11 mouse cellular contexts compared by ENCODE assay signal in genomic region chr12:12301815-12302214, GRCm38 (mm10). TPM values are rescaled to one million over a fixed set of nuclear protein-coding genes. Genes with fewer than 3 reads are reported as not detected.
A peak's percentile ranks its signal among the peaks of the same experiment; 100 is the strongest.
DNase-seq lines count a peak whose midpoint lies in the region; ATAC-seq and TF ChIP-seq lines count a peak whose summit lies in the region.
"Had no signal": no experiment of that assay in that cellular context is flagged by ENCODE, and none has a peak within 500 bp of the region (broad histone marks: within the 10 kb centered on the region; RNA-seq: fewer than 3 reads in every experiment).

No protein-coding gene starts in this region.

- no peak overlapping the region for H3K9ac ChIP-seq in lung, embryonic 16.5 days (ENCODE audit: low read length)
- no peak overlapping the region for H3K9ac ChIP-seq in stomach, postnatal 0 days (ENCODE audit: low read length)
- H3K9ac ChIP-seq in forebrain, postnatal 0 days, result no peak overlapping the region
- no peak overlapping the region for H3K9ac ChIP-seq in midbrain, embryonic 15.5 days
- H3K9ac ChIP-seq: neural tube, embryonic 12.5 days had no signal

- peak overlapping the region; percentile 8; the same call in 1 of the 2 replicates for H3K4me3 ChIP-seq in bone marrow macrophage, adult 2 months (ENCODE audit: insufficient read depth, low read length)
- no peak overlapping the region for H3K4me3 ChIP-seq in lung, embryonic 16.5 days (ENCODE audit: low read length)
- H3K4me3 ChIP-seq in stomach, postnatal 0 days (ENCODE audit: low read depth, low read length), result no peak overlapping the region
- no peak overlapping the region for H3K4me3 ChIP-seq in forebrain, postnatal 0 days (ENCODE audit: low read depth, low read length)
- H3K4me3 ChIP-seq in midbrain, embryonic 15.5 days, result no peak overlapping the region
- H3K4me3 ChIP-seq: erythroblast, embryonic 14.5 days; neural tube, embryonic 12.5 days had no signal

- H3K36me3 ChIP-seq in lung, embryonic 16.5 days (ENCODE audit: control insufficient read depth, insufficient read depth, low read length), result no peaks in the 10 kb centered on the region
- no peaks in the 10 kb centered on the region for H3K36me3 ChIP-seq in stomach, postnatal 0 days (ENCODE audit: control insufficient read depth, insufficient read depth, low read length)
- peaks cover 25% of the 10 kb centered on the region for H3K36me3 ChIP-seq in forebrain, postnatal 0 days (ENCODE audit: insufficient read depth)
- H3K36me3 ChIP-seq in midbrain, embryonic 15.5 days (replicated peaks), result no peaks in the 10 kb centered on the region; the same call in 1 of the 2 replicates

- peak; percentile 70 for ATAC-seq in lung, embryonic 16.5 days (ENCODE audit: low read depth)
- ATAC-seq in stomach, postnatal 0 days (ENCODE audit: low FRiP score, low TSS enrichment), result peak; percentile 41; the same call in 1 of the 2 replicates
- ATAC-seq in forebrain, postnatal 0 days, result no peak
- ATAC-seq in midbrain, embryonic 15.5 days (replicated peaks), result no peak

- H3K9me3 ChIP-seq in lung, embryonic 16.5 days (ENCODE audit: control insufficient read depth, low read length), result no peaks in the 10 kb centered on the region
- no peaks in the 10 kb centered on the region for H3K9me3 ChIP-seq in stomach, postnatal 0 days (ENCODE audit: control insufficient read depth, low read length)
- no peaks in the 10 kb centered on the region for H3K9me3 ChIP-seq in forebrain, postnatal 0 days (ENCODE audit: low read length)
- H3K9me3 ChIP-seq in midbrain, embryonic 15.5 days, result no peaks in the 10 kb centered on the region
- H3K9me3 ChIP-seq: neural tube, embryonic 12.5 days had no signal

- H3K27ac ChIP-seq in bone marrow macrophage, adult 2 months (ENCODE audit: insufficient read depth, low read depth, low read length), result peak overlapping the region; percentile 97
- peak overlapping the region; percentile 10; the same call in 1 of the 2 replicates for H3K27ac ChIP-seq in lung, embryonic 16.5 days (ENCODE audit: low read length)
- H3K27ac ChIP-seq in stomach, postnatal 0 days (replicated peaks), result no peak overlapping the region
- H3K27ac ChIP-seq in forebrain, postnatal 0 days (ENCODE audit: low read depth, low read length), result no peak overlapping the region
- H3K27ac ChIP-seq in midbrain, embryonic 15.5 days, result no peak overlapping the region
- H3K27ac ChIP-seq: neural tube, embryonic 12.5 days had no signal

- TF ChIP-seq CTCF in bone marrow macrophage, adult 2 months (IDR thresholded peaks at IDR 0.05; ENCODE audit: low read depth, low read length), result no peak
- peak; percentile 54 for TF ChIP-seq CTCF in stomach, postnatal 0 days (IDR thresholded peaks at IDR 0.05; ENCODE audit: low read depth)
- no peak for TF ChIP-seq CTCF in forebrain, postnatal 0 days (IDR thresholded peaks at IDR 0.05; ENCODE audit: low read depth)

- no peaks in the 10 kb centered on the region for H3K27me3 ChIP-seq in lung, embryonic 16.5 days (ENCODE audit: control insufficient read depth, insufficient read depth, low read depth, low read length)
- H3K27me3 ChIP-seq in stomach, postnatal 0 days (ENCODE audit: control insufficient read depth, insufficient read depth, low read length), result no peaks in the 10 kb centered on the region
- H3K27me3 ChIP-seq in forebrain, postnatal 0 days (ENCODE audit: insufficient read depth, low read length), result no peaks in the 10 kb centered on the region
- H3K27me3 ChIP-seq in midbrain, embryonic 15.5 days (replicated peaks), result no peaks in the 10 kb centered on the region
- H3K27me3 ChIP-seq: neural tube, embryonic 12.5 days had no signal

- no peak for TF ChIP-seq POLR2A in bone marrow macrophage, adult 2 months (IDR thresholded peaks at IDR 0.05; ENCODE audit: borderline replicate concordance, low read depth, low read length)

- DNase-seq in adrenal gland, postnatal 10 days, result peak; percentile 47
- no peak for DNase-seq in adrenal gland, postnatal 4 days (ENCODE audit: low spot score in 2 of 2)
- DNase-seq in heart, postnatal 4 days, result peak; percentile 56
- no peak for DNase-seq in stomach, postnatal 0 days (ENCODE audit: low spot score)
- no peak for DNase-seq in forebrain, postnatal 0 days

- 19% methylated on average over 4 of the region's 4 CpGs for WGBS in lung, embryonic 16.5 days
- 45% methylated on average over 4 of the region's 4 CpGs for WGBS in stomach, postnatal 0 days
- 60% methylated on average over 4 of the region's 4 CpGs for WGBS in forebrain, postnatal 0 days
- 61% methylated on average over 4 of the region's 4 CpGs for whole genome bisulfite sequencing in midbrain, embryonic 15.5 days

- TF ChIP-seq EP300 in stomach, postnatal 0 days (optimal IDR thresholded peaks at IDR 0.05), result no peak

- H3K4me1 ChIP-seq in bone marrow macrophage, adult 2 months (ENCODE audit: control insufficient read depth, insufficient read depth, low read length), result peaks cover 51% of the 10 kb centered on the region
- H3K4me1 ChIP-seq in lung, embryonic 16.5 days (replicated peaks; ENCODE audit: control insufficient read depth, insufficient read depth, low read length), result peaks cover 20% of the 10 kb centered on the region
- H3K4me1 ChIP-seq in stomach, postnatal 0 days (replicated peaks; ENCODE audit: control insufficient read depth, insufficient read depth), result no peaks in the 10 kb centered on the region
- 0 out of 2 replicates have a peak, but pooled peaks cover 4% of the 10 kb centered on the region for H3K4me1 ChIP-seq in forebrain, postnatal 0 days (ENCODE audit: insufficient read depth)
- no peaks in the 10 kb centered on the region for H3K4me1 ChIP-seq in midbrain, embryonic 15.5 days

- no peak overlapping the region for H3K4me2 ChIP-seq in lung, embryonic 16.5 days (ENCODE audit: low read depth, low read length)
- H3K4me2 ChIP-seq in stomach, postnatal 0 days (replicated peaks; ENCODE audit: low read depth), result no peak overlapping the region
- H3K4me2 ChIP-seq in forebrain, postnatal 0 days (ENCODE audit: low read depth), result no peak overlapping the region
- no peak overlapping the region for H3K4me2 ChIP-seq in midbrain, embryonic 15.5 days
- H3K4me2 ChIP-seq: neural tube, embryonic 12.5 days had no signal

RNA-seq across cellular contexts. Expression of gene Fam49a, which starts 39.9 kb away (rescaled TPM):
- 10 to 100 TPM; 18.5 to 19.9 TPM for total RNA-seq in adrenal gland, postnatal 10 days (2021)
- 10 to 100 TPM; 16.3 to 19.0 TPM for total RNA-seq in adrenal gland, postnatal 4 days (2021)
- 68.2 and 82.8 TPM in 2 replicates for polyA plus RNA-seq in bone marrow macrophage, adult 2 months (2012; ENCODE audit: insufficient read depth, insufficient read length, missing spikeins)
- 10 to 100 TPM; 17.6 to 19.0 TPM for total RNA-seq in heart, postnatal 4 days (2021)
- polyA plus RNA-seq in lung, embryonic 16.5 days (2015; fragmentation: Nextera tagmentation; extraction: Ambion mirVana), result 16.8 TPM in 2 replicates
- 4.9 and 5.3 TPM in 2 replicates for polyA plus RNA-seq in stomach, postnatal 0 days (2015; fragmentation: Nextera tagmentation; extraction: Ambion mirVana)
- 202 and 242 TPM in 2 replicates for total RNA-seq in forebrain, postnatal 0 days (2014; rRNA removed)
- polyA plus RNA-seq in forebrain, postnatal 0 days (2015; fragmentation: Nextera tagmentation; extraction: Ambion mirVana), result 120 and 127 TPM in 2 replicates
- polyA plus RNA-seq in midbrain, embryonic 15.5 days (2015; fragmentation: Nextera tagmentation; extraction: Ambion mirVana), result 46.4 and 48.4 TPM in 2 replicates
- polyA plus RNA-seq: C2C12 had no signal

Comparison
In these comparisons a context has a peak if more than half of its experiments do, and no peak if none do; other contexts are left out.
1. DNase-seq: peak in adrenal gland, postnatal 10 days (single experiment) and heart, postnatal 4 days (single experiment); none in adrenal gland, postnatal 4 days (0 of 2), stomach, postnatal 0 days (single experiment) and forebrain, postnatal 0 days (single experiment).
2. H3K27ac ChIP-seq: peak in bone marrow macrophage, adult 2 months (single experiment) and lung, embryonic 16.5 days (single experiment); none in stomach, postnatal 0 days (single experiment), forebrain, postnatal 0 days (single experiment) and midbrain, embryonic 15.5 days (single experiment).
3. ATAC-seq: peak in lung, embryonic 16.5 days (single experiment) and stomach, postnatal 0 days (single experiment); none in forebrain, postnatal 0 days (single experiment) and midbrain, embryonic 15.5 days (single experiment).